Mouse (Mus musculus) limb, embryonic 15.5 days (tissue): ENCODE results near the gene Nrn1l. TPM values are rescaled to one million over a fixed set of nuclear protein-coding genes. Genes with fewer than 3 reads are reported as not detected.

Experiments used
- ATAC-seq: fragments of 200-750 bp; cut with Nextera tagmentation; 2 replicates; pipeline ENCODE4 v1.8.0; 2017; ENCODE audit warnings: low read depth, moderate TSS enrichment; ENCODE audit not compliant: insufficient number of reproducible peaks, low FRiP score, low TSS enrichment
- H3K27ac ChIP-seq: fragments of 300-500 bp; sonication (generic); 2 replicates; pipeline ENCODE4 v1.5.1; 2015; ENCODE audit warnings: moderate library complexity, mild to moderate bottlenecking, inconsistent platforms
- H3K27me3 ChIP-seq: fragments of 300-500 bp; sonication (generic); 2 replicates; pipeline ENCODE4 v1.6.1; 2015; ENCODE audit warnings: inconsistent platforms
- H3K36me3 ChIP-seq: fragments of 300-500 bp; sonication (generic); 2 replicates; pipeline ENCODE4 v1.6.1; 2015; ENCODE audit warnings: inconsistent platforms
- H3K4me1 ChIP-seq: fragments of 300-500 bp; sonication (generic); 2 replicates; pipeline ENCODE4 v1.6.1; 2015; ENCODE audit warnings: inconsistent platforms
- H3K4me2 ChIP-seq: fragments of 300-500 bp; sonication (generic); 2 replicates; pipeline ENCODE4 v1.6.1; 2015; ENCODE audit warnings: mild to moderate bottlenecking, inconsistent platforms
- H3K4me3 ChIP-seq: fragments of 300-500 bp; sonication (generic); 2 replicates; pipeline ENCODE4 v1.5.1; 2015; ENCODE audit warnings: mild to moderate bottlenecking, inconsistent platforms
- H3K9ac ChIP-seq: fragments of 300-500 bp; sonication (generic); 2 replicates; pipeline ENCODE4 v1.6.1; 2015; ENCODE audit warnings: inconsistent platforms
- H3K9me3 ChIP-seq: fragments of 300-500 bp; sonication (generic); 2 replicates; pipeline ENCODE4 v1.6.1; 2016; ENCODE audit warnings: inconsistent platforms
- WGBS: fragments of 180-500 bp; shearing (Covaris S2); methylation state at CpG from one replicate; pipeline ENCODE4 v1.1.7; 2015; 5-methylcytosine and 5-hydroxymethylcytosine counted together
- polyA plus RNA-seq: library from polyadenylated mRNA; unstranded; fragments of >200 nt; fragmentation: Nextera tagmentation; extraction: Ambion mirVana; gene quantifications from 2 replicates; pipeline ENCODE4 v1.2.1, GENCODE M21; 2015

The Nrn1l gene
- polyA plus RNA-seq, 1 experiment from 2014 or later: 0.26 TPM

DNA sequence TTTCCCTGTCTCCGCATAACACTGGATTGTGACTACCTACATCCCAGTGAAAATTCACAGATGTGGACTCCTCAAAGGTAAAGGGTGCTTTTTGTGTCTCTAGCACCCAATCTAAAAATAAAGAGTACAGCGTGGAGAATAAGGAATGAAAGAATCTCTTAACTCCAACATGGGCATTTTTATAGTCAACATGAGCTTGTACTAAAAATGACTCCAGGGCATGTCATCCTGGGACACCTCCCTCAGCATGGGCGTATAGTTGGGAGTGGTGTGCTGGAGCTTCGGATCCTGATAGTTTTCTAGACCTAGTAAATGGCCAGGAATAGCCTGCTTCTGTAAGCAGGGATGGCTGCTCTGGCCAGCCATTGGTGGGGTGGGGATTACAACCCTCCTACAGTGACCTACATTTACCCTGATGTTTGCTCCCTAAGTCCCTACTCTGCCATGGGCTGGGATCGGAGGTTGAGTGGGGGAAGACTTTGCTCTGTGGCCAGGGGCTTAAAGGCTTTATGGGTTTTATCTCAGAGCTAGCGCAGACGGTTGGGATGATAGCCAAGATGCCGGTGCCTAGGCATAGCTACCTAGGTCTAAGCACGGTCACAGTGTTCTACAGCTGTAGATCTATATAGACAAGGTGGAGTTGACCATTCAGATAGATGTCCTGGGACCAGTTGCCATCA, 4.6 kb downstream of the Nrn1l start:
- Histone ChIP-seq H3K9me3 (no peaks in the 10 kb centered on the region), H3K36me3 (peaks cover 25% of the 10 kb centered on the region), H3K27me3 (no peaks in the 10 kb centered on the region), H3K27ac (no peak overlapping the region), H3K9ac (no peak overlapping the region), H3K4me2 (no peak overlapping the region), H3K4me3 (no peak overlapping the region), H3K4me1 (peaks cover 16% of the 10 kb centered on the region)
- no peak for ATAC-seq
- 76% methylated on average over 9 of the region's 9 CpGs for WGBS

DNA sequence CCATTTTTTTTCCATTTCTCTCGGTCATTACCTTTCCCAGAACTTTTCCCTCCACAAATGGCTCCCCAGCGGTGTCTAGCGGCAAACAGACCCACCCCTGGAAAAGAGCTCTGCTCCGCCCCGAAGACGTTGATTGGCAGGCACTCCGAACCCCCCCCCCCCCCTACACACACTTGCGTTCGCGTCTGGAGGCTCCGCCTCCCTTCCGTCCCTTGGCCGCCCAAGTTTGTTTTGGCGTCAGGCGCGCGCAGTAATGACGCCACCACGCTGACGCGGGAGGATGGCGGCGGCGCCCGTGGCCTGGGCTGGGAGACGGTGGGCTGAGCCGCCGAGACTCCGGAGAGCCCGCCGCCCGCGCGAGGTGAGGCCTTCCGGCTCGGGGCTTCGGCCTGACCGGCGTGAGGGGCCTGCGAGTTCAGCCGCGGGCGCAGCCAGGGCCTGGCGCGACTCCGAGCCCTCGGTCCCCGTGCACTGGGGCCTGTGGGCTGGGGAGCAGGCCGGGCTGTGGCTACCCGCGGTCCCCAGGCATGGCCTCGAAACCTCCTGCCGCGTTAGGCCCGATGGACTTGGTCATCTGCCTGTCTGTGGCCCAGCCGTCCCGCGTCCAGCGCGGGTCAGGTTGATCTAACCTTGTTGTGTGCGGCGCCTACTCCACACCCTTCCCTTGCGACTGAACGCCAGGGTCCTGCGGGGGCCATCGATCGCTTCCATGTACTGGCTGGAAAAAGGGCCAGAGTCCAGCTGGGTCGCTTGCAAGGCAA, 7.0 kb downstream of the Nrn1l start, which contains the start of gene Pskh1:
Gene Pskh1 (plus strand): TSS at position 262 of the 761 bp plus-strand sequence.
- under 1% methylated on average over 68 of the region's 68 CpGs for WGBS
- Histone ChIP-seq H3K4me3 (peak within 1 kb of the TSS; percentile 95), H3K4me2 (peak within 1 kb of the TSS; percentile 62), H3K4me1 (peaks cover 11% of the 10 kb centered on the region), H3K27ac (peak within 1 kb of the TSS; percentile 94), H3K9me3 (no peaks in the 10 kb centered on the region), H3K36me3 (peaks cover 9% of the 10 kb centered on the region; the same call in 1 of the 2 replicates), H3K27me3 (no peaks in the 10 kb centered on the region), H3K9ac (peak within 1 kb of the TSS; percentile 100)
- peak; percentile 88 for ATAC-seq

DNA sequence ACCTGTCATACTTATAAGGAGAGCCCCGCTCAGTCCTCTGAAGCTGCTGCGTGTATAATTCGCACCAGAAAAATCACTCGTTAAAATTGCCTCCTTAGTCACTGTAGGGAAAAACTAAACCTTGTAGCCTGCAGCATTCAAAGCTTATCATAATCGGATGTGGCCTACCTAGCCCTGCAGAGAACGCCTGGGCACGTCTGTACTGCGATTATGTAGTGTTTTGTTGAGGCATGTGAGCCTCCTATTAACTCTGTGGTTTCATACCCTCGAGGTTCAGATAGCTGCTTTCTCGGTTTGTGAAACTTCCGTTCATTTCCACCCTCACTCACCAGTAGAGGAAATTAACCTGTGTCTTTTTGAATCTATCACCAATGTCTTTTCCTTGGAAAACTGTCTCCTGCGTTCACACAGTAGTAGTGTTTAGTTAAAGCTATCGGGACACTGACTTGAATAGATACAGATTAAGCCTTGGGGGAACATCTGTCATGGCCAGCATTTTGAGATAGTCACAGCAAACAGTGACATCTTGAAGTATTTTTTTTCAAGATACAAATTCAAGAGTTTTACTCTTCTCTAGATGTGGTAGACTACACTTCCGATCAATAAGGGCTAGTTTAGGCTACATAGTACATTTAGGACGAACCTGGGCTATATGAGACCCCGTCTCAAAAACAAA, 7.7 kb downstream of the Nrn1l start:
- peak overlapping the region; percentile 62 for H3K4me2 ChIP-seq
- peaks cover 11% of the 10 kb centered on the region for H3K4me1 ChIP-seq
- H3K9ac ChIP-seq: peak overlapping the region; percentile 100
- no peaks in the 10 kb centered on the region for H3K27me3 ChIP-seq
- peak overlapping the region; percentile 95 for H3K4me3 ChIP-seq
- 0 out of 2 replicates have a peak, but pooled peaks cover 6% of the 10 kb centered on the region for H3K36me3 ChIP-seq
- H3K9me3 ChIP-seq: no peaks in the 10 kb centered on the region
- H3K27ac ChIP-seq: peak overlapping the region; percentile 94
- 29% methylated on average over 16 of the region's 16 CpGs for WGBS
- no peak for ATAC-seq

DNA sequence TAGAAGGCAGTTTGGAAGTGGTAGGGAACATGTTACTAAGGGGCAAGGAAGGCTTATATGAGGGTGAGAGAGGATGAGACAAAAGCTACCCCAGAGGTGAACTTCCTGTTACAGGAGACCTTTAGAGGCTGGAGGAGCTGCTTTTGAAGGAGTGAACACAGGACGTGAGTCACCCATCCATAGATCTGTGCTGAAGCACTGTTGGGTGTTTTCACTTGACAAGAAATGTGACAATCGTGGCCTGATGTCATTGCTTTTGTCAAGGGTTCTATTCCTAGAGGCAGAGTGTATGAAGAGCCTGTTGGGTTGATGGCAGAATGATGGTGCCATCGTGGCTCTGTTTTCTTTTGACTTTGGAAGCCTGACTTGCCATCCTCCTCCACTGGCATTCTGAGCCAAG, 26.0 kb downstream of the Nrn1l start:
- no peak overlapping the region for H3K9ac ChIP-seq
- no peak overlapping the region for H3K4me3 ChIP-seq
- no peak overlapping the region for H3K4me2 ChIP-seq
- H3K27ac ChIP-seq: no peak overlapping the region
- no peak for ATAC-seq
- H3K36me3 ChIP-seq: peaks cover 48% of the 10 kb centered on the region
- no peaks in the 10 kb centered on the region for H3K9me3 ChIP-seq
- H3K4me1 ChIP-seq: no peaks in the 10 kb centered on the region
- WGBS: 83% methylated on average over 3 of the region's 3 CpGs
- no peaks in the 10 kb centered on the region for H3K27me3 ChIP-seq

DNA sequence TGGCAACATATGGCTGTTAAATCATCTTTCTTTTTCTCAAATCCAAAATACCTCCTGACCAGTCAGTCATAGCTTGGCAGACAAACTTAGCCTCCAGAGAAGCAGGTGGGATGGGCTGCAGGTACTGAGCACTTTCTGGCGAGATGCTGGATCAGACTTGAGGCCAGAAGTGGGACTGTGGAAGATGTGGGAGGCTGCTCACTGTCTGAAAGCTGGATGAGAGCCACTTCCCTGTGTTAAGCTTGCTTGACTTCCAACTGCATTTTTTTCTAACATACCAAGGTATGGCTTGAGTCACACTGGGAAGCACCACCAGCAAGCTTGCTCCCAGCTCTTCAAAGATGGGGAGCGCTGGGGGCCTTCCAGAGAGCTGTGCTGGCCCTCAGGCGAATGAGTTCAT, 31.8 kb downstream of the Nrn1l start:
- H3K27me3 ChIP-seq: no peaks in the 10 kb centered on the region
- no peak for ATAC-seq
- H3K27ac ChIP-seq: no peak overlapping the region
- no peak overlapping the region for H3K9ac ChIP-seq
- no peak overlapping the region for H3K4me2 ChIP-seq
- WGBS: 74% methylated on average over 3 of the region's 3 CpGs
- H3K4me3 ChIP-seq: no peak overlapping the region
- no peaks in the 10 kb centered on the region for H3K4me1 ChIP-seq
- peaks cover 38% of the 10 kb centered on the region for H3K36me3 ChIP-seq
- no peaks in the 10 kb centered on the region for H3K9me3 ChIP-seq

DNA sequence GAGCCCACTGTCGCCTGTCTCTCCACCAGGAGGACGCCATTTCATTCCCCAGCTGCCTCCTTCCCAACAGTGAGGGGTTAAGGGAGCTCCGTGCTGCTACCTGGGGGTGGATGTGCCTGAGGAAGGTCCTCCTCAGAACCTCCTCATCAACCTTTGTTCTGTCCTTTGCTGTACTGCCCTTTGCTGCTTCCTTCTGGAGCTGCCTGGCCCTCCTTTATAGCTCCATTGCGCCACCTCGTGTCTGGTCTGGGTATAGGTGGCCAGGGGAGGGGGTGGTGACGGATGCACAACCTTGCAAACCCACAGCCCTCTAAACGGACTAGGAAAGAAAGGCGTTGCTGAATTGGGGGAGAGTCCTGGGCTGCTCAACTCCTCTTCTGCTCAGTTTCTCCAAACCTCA, 37.2 kb downstream of the Nrn1l start:
- Histone ChIP-seq H3K27ac (no peak overlapping the region), H3K9me3 (no peaks in the 10 kb centered on the region), H3K9ac (0 out of 2 replicates have a peak overlapping the region, but pooled peaks have one; percentile 7), H3K4me1 (peaks cover 5% of the 10 kb centered on the region; the same call in 1 of the 2 replicates), H3K27me3 (no peaks in the 10 kb centered on the region), H3K4me2 (no peak overlapping the region), H3K36me3 (peaks cover 56% of the 10 kb centered on the region), H3K4me3 (no peak overlapping the region)
- no peak for ATAC-seq
- 26% methylated on average over 8 of the region's 8 CpGs for WGBS

DNA sequence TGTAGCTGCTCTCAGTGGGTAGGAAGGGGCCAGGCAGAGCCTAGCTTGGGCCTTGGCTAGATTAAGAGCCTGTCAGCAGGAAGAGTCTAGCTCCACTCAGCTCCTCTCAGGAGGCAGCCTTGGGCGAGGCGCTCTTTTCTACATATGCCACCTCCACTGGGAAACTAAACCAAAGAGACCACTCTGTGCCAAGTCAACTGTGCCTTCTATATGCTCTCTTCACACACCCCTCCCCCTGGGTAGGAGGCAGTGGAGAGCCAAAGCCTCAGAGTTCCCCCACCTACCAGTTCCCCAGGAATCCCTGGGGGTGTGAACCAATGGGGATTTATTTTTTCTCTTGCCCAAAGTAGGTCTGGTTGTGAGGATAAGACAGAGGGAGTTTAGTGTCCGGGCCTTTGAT, 37.9 kb downstream of the Nrn1l start:
- Histone ChIP-seq H3K9ac (no peak overlapping the region), H3K4me3 (no peak overlapping the region), H3K27me3 (no peaks in the 10 kb centered on the region), H3K27ac (no peak overlapping the region), H3K9me3 (no peaks in the 10 kb centered on the region), H3K4me2 (no peak overlapping the region), H3K4me1 (peaks cover 11% of the 10 kb centered on the region), H3K36me3 (peaks cover 54% of the 10 kb centered on the region)
- ATAC-seq: no peak
- 95% methylated on average over 3 of the region's 3 CpGs for WGBS

DNA sequence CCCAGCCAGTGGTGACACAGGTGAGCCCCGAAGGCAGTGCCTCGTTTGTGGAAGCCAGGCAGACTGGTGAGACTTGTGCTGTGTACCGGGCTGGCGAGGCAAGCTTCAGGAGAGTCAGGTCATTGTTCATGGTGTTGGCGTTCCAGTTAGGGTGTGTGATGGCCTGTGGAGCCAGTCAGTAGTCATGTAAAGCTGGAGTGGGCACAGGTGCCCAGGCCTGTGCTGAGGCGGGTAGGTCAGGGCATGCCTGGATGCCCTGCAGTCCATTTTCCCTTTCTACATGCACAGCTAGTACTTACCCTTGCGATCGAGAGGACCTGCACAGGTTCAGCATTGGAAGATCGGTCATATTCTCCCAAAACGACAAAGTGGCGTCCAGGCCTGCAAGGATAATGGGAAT, 39.2 kb downstream of the Nrn1l start:
- H3K4me1 ChIP-seq: peaks cover 17% of the 10 kb centered on the region
- H3K27ac ChIP-seq: no peak overlapping the region
- no peaks in the 10 kb centered on the region for H3K9me3 ChIP-seq
- H3K9ac ChIP-seq: no peak overlapping the region
- peaks cover 44% of the 10 kb centered on the region for H3K36me3 ChIP-seq
- H3K27me3 ChIP-seq: no peaks in the 10 kb centered on the region
- H3K4me2 ChIP-seq: no peak overlapping the region
- no peak for ATAC-seq
- H3K4me3 ChIP-seq: no peak overlapping the region
- WGBS: 87% methylated on average over 11 of the region's 11 CpGs

DNA sequence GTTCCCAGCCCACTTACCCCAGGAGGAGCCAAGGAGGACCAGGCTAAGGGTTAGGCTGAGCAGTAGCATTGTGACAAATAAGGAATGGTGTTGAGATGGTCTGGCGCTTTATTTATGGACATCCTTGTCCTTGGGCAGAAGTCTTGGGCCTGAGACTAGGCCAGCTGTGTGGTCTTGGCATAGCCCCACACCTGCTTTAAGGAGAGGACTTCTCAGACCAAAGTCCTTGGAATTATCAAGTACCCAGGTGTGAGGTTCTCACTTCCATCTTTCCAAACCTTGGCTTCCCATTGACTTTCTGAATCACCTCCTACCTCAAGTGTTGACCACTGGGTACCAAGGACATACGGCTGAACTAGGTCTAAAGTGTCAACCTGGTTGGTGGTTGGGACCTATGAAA, 40.4 kb downstream of the Nrn1l start, which contains the start of gene Ctrl:
Gene Ctrl (minus strand): TSS at position 101 of the 400 bp plus-strand sequence.
- Histone ChIP-seq H3K27ac (no peak within 1 kb of the TSS), H3K36me3 (peaks cover 44% of the 10 kb centered on the region), H3K9me3 (no peaks in the 10 kb centered on the region), H3K4me1 (peaks cover 26% of the 10 kb centered on the region), H3K4me3 (no peak within 1 kb of the TSS), H3K27me3 (no peaks in the 10 kb centered on the region), H3K4me2 (no peak within 1 kb of the TSS), H3K9ac (no peak within 1 kb of the TSS)
- WGBS: 90% methylated on average over 2 of the region's 2 CpGs
- no peak for ATAC-seq

DNA sequence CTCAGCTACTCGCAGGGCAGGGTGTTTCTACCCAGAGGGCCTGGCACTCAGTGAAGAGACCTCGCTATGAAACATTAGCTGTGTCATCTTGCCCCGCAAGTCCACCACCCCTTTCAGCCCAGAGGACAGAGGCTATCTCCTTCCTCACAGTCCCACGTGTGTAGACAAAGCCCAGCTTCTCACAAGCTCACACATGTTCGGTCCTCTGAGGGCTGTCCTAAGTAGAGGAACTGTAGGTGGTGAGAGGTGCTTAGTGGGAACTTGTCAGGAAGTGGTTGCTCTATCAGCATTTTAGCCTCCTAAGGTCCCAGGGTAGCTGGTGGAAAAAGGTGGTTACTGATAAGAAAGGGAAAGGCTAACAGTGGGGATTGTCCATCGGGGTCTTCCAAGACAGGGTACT, 41.7 kb downstream of the Nrn1l start:
- WGBS: 71% methylated on average over 6 of the region's 6 CpGs
- Histone ChIP-seq H3K4me1 (peaks cover 27% of the 10 kb centered on the region), H3K4me2 (no peak overlapping the region), H3K4me3 (no peak overlapping the region), H3K36me3 (peaks cover 42% of the 10 kb centered on the region), H3K27me3 (no peaks in the 10 kb centered on the region), H3K9me3 (no peaks in the 10 kb centered on the region), H3K9ac (no peak overlapping the region), H3K27ac (0 out of 2 replicates have a peak overlapping the region, but pooled peaks have one; percentile 79)
- no peak for ATAC-seq

DNA sequence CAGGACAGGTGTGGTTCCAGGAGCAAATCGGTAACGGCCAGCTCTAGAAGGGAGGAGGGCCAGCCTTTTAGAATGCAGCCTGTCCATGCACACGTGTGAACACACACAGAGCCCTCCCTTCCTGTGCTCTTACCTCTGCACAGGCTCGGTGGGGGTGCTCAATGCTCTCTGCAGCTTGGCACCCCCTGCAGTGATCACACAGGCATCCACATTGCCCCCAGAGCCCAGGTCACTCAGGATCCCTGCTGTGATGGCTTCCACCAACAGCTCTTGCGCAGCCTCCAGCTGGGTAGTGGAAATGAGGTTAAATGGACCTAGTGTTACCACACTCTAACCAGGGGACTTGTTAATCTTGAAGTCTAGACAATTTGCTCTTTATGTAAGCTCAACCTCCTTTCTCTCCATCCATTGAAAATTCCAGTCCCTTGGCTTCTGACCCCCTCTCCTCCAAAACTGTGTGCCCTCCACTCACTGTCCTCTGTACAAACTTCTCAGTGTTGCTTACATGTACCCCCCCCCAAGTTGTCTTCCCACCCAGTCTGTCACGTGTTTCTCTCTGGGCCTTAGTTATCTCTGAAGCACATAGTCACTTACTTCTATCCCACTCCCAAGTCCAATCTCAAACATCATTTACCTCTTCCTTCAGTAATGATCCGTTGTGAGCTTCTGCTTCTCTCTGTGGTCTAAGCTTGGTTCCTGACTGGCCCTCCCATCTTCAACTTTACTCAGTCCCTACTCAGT, 42.7 kb downstream of the Nrn1l start:
- 23% methylated on average over 7 of the region's 7 CpGs for WGBS
- Histone ChIP-seq H3K4me3 (peak overlapping the region; percentile 67), H3K27ac (peak overlapping the region; percentile 79), H3K4me1 (peaks cover 25% of the 10 kb centered on the region), H3K9me3 (no peaks in the 10 kb centered on the region), H3K27me3 (no peaks in the 10 kb centered on the region), H3K4me2 (peak overlapping the region; percentile 93), H3K9ac (peak overlapping the region; percentile 47; the same call in 1 of the 2 replicates), H3K36me3 (peaks cover 41% of the 10 kb centered on the region)
- no peak for ATAC-seq
